Mouse (Mus musculus) G1E (cell line): ENCODE measurements at regions not wholly inside any gene's neighbourhood (a gene's known extent, or its start where the extent isn't known, plus 50 kb on each side); places are given as distances from the start of the nearest gene placed in this dataset.

Experiments
- CTCF ChIP-seq: IDR thresholded peaks from 2 replicates; pipeline ENCODE4 v1.5.1; 2012; ENCODE audit warnings: low read depth, low read length, inconsistent platforms, mixed read lengths
- POLR2AphosphoS5 ChIP-seq: IDR thresholded peaks from 2 replicates; pipeline ENCODE4 v1.6.1; 2012; ENCODE audit warnings: low read depth, low read length, inconsistent platforms; ENCODE audit not compliant: insufficient replicate concordance

DNA sequence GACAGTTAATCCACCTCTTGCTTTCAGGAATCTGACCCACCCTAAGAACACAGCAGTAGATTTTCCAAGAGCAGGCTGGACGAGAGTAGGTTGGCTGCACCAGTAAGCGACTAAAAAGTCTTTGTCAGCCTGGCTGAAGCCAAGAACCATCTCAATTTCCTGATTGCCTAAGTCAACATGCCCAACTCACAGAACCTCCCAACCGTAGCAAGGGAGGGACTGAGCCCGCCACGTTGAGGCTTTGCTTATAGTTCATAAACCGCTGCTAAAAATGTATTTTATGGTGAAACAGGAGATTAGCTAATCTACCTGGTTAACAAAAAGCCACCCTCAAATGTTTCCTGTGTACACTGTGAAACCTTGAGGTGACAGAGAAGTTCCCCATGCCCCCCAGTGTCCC lies 115.4 kb upstream of the Tbl1xr1 start:
- TF ChIP-seq POLR2AphosphoS5 (no peak), CTCF (no peak)
